Mouse (Mus musculus) liver, postnatal 0 days (tissue): ENCODE data around the gene Lrrc75a.
A peak's percentile ranks its signal among the peaks of the same experiment; 100 is the strongest.

ENCODE experiments used
- CTCF ChIP-seq: sonication (generic); IDR thresholded peaks from 2 replicates; pipeline ENCODE4 v1.5.1; 2016; ENCODE audit warnings: antibody characterized with exemption, low read depth
- EP300 ChIP-seq: IDR thresholded peaks from 2 replicates; pipeline ENCODE4 v1.6.1; 2016; ENCODE audit warnings: antibody characterized with exemption, low read depth, mild to moderate bottlenecking

- TF ChIP-seq CTCF (peak; percentile 85), EP300 (no peak)
Observed at GRCm38 (mm10) chr11:62675480-62676289, 27.4 kb upstream of the Lrrc75a start.
